Mouse (Mus musculus): Measurements from ENCODE around the gene Rtn3.

DNA sequence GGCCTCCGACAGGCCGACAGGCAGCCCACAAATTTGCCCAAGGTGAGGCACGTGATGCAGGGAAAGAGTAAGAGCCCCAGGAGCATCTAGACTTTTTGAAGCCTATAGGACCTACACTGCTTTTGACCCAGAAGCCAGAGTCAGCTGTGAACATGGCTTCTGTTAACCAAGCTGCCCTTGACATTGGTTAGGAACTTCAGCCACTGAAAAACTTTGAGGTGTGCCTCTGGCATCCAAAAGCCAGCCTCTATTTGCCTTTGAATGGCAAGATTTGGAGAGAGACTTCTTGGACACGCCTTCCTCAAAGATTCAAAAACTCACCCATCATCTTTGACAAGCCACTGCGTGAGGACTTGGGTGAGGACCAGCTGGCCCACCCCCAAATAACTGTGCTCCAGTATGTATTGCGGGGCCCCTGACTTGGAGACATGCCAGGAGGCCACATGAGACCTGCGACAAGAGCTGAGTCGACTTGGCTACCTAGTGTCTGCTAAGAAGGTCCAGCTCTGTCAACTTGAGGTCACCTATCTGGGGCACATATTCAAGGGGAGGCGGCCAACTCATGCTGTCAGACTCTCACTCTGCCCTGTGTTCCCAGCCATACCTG is 78.4 kb downstream of the Rtn3 start:
- TF ChIP-seq TAL1 (IDR thresholded peaks at IDR 0.05; ENCODE audit: low read length) (no peak), GATA1 (IDR thresholded peaks at IDR 0.05; ENCODE audit: low read length) (no peak)
